Mouse (Mus musculus) cerebral cortex, adult 2 months (tissue): ENCODE measurements around the gene D030056L22Rik.

ENCODE experiments used
- WGBS: fragments of 180-500 bp; shearing (Covaris S2); methylation state at CpG from one replicate; pipeline ENCODE4 v1.1.7; 2018; 5-methylcytosine and 5-hydroxymethylcytosine counted together

Gene D030056L22Rik

DNA sequence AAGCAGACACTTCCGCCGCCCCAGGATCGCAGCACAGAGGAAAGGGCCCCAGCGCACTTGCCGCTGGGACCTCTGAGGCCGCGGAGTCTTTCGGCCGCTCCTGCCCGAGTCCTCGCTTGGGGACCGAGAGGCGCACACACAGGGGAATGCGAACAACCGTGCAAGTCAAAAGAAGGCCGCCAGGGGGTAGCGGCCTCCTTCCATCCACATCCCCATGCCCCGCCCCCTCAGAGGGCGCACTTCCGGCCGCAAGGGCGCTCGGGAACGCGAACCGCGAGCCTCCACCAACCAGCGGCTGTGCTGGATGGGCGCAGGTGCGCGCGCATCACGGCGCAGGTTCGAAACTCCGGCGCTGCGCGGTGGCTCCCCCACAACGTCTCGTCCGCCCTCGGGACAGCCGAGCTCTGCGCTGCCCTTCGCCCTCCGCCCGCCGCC lies at the start of gene D030056L22Rik:
Gene D030056L22Rik (plus strand): TSS at position 328 of the 435 bp plus-strand sequence.
- under 1% methylated on average over 49 of the region's 49 CpGs for WGBS

DNA sequence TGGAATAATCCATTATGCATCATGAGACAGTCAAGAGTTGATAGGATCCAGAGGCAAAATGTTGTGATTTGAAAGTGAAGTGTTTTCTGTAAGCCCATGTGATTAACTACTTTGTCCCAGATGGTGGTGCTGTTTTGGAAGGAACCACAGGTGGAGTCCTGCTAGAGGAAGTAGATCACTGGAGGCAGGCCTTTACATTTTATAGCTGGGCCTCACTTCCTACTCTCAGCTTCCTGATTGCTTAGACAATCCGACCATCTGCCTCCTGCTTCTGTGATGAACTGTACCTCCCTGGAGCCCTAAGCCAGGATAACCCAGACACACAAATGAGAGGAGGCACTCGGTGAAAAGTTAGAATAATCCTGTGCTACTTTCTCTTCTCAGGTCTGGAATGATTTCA lies 49.1 kb upstream of the D030056L22Rik start:
- WGBS: 75% methylated on average over 2 of the region's 2 CpGs

DNA sequence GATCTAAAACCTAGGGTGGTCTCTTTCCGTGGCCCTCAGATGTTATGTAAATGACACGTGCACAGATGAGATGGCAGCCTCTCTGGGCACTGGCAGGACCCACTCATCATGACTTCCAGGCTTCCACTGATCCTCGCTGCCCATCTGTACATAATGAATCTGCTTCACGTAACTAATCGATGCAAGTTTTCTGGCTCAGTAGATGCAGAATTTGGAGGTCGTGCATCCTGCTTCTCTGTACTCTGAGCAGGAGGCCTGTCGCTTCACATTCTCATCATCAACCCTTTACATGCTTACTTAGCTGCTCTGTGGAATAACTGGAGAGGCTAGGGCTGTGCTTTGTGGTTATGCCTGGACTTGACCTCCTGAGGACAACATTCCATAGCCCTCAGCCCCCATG lies 46.0 kb upstream of the D030056L22Rik start:
- WGBS: 91% methylated on average over 7 of the region's 7 CpGs

DNA sequence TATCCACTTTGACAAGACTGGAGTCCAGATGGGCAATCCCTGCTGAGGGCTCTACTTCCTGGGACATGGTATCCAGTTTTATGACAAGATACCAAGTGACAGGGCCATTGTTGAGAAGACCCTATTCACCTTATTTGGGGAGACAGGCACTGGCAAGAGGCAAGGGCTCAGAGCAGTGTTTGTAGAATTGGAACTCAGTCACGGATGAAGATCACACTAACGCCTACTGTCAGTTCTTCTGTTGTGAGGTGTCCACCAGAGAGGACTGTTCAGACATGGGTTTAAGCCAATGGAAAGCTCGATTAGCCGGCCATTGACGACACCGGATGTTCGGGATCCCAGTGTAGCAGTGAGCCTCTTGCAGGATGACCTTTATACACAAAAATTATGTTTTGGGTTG lies 43.4 kb upstream of the D030056L22Rik start:
- 97% methylated on average over 7 of the region's 7 CpGs for WGBS

DNA sequence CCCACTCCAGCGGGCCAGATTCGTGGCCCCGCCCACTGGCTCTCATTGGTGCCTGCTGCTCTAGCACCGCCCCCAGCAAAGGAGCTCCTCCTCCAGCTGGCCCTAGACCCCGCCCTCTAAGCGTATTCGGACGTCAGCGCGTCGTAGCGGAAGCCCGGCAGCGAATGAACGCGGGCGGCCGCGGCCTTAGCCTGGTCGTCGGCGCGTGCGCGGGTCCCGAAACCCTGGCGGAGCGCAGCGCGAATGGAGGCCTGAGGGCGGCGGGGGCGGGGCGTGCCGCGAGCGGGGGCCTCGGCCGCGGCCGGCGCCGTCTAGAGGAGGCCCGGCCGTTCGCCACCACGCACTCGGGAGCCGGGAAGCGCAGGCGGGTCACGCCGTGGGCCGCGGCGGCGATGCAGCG lies 42.4 kb upstream of the D030056L22Rik start, which contains the start of gene Carnmt1:
Gene Carnmt1 (plus strand): TSS at position 157 of the 400 bp plus-strand sequence.
- WGBS: under 1% methylated on average over 58 of the region's 58 CpGs

DNA sequence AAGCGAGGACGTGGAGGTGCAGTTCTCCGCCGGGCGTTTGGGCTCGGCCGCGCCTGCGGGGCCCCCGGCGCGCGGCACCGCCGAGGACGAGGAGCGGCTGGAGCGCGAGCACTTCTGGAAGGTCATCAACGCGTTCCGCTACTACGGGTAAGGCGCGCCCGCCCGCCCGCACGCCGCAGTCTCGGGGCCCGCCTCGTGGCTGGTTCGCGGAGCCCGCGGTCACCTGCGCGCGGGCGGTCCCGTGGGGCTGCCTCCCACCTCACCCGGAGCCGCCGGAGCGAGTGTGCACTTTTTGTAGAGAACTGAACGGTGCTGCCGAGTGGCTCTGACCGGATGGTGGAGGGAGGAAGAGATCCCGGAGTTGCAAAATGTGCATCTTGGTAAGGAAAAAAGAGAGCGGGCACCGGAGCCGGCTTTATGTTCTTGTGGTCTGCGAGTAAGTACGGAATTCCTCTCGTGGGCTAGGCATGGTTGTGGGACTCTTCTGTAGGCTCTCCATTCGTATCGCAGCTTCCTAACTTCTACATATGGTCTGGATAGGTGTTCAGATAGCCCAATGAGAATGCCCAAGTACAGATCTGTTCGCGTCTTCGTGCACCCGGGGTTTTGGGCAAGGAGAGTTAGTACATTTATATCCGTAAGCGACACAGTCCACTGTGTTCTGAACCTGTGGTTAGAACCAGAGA lies 41.8 kb upstream of the D030056L22Rik start:
- under 1% methylated on average over 62 of the region's 64 CpGs for WGBS

DNA sequence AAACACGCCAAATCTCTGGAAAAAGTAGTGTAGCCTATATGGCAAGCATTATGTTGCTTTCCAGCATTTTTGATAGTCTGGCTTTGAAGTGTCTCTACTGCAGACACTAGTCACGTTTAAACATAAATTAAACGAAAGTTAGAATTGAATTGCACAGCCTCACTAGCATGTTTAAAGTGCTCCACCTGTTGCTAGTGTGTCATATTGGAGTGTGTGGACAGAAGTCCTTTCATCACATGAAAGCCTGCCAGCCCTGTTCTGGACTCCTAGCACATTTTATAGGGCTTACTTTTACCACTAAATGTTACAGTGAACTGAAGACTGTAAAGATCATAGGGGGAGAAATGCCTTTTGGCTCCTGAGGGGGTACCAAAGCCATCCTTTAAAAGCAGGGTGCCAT lies 40.5 kb upstream of the D030056L22Rik start:
- 48% methylated on average over 3 of the region's 3 CpGs for WGBS

DNA sequence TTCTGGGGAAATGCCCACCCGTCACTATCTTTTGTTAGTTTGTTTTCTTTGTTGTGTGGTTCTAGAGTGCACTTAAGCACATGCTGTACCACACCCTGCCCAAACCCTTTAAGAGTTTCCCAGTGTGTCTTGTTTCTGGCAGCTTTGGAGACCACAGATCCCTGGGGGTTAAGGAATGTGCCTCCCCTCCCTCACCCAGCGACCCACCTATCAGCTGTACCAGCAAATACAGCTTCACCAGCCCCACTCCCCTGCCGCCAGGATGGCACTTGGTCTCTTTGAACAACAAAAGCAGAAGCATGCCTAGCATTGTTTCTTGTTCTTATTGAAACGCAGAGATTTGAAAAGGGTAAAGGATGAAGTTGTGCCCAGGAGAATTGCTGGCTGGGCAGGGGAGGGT lies 39.9 kb upstream of the D030056L22Rik start:
- 42% methylated on average over 4 of the region's 4 CpGs for WGBS

DNA sequence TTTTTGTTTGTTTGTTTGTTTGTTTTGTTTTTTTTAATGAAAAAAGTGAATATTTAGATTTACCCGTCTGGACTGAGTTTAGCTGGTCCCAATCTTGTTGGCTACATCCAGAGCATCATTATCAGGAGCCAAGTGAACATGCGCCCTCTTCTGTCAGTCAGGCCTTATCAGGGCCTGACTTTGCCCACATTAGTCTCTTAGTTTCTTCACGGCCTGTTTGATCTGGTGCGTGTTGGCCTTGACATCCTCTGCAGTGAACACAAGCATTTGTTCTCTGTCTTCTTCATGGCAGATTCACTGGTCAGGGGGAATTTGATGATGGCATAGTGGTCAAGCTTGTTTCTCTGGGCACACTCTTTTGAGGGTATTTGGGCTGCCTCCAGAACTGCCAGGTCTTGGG lies 30.9 kb upstream of the D030056L22Rik start:
- 77% methylated on average over 4 of the region's 4 CpGs for WGBS

DNA sequence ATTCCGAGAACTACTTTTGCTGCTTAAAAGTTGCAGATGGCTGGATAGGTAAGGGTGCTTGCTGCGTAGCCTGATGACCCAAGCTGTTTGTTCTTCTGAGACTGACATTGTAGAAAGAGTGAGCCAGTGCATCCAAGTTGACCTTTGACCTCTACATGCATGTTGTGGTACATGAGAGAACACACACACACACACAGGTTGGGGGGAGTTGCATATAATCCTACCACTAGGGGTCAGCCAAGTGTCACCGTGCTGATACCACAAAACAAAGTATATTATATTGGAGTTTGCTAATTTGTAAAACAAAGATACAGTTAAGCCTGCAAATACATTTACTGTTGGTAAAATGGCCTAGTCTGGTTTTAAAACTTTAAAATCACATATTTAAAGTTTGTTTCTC lies 25.4 kb upstream of the D030056L22Rik start:
- WGBS: 81% methylated on average over 3 of the region's 3 CpGs

DNA sequence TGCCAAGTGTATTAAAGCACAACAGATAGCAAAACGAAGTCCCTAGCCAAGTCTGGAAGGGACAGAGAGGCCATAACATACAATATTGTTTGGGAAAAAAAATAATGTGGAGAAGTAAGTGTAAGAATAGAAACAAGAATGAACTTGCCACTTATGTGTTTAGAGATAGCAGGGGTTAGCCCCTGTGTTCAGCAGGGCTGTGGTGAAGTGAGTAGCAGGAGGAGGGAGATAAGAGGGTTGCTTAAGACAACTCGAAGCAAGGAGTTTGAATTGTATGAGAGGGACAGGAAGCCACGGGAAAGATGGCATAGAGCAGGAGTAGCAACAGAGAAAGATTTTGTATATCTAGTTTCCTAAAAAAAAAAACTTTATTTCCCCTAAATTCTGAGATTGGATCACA lies 20.8 kb upstream of the D030056L22Rik start:
- 90% methylated on average over 3 of the region's 3 CpGs for WGBS

DNA sequence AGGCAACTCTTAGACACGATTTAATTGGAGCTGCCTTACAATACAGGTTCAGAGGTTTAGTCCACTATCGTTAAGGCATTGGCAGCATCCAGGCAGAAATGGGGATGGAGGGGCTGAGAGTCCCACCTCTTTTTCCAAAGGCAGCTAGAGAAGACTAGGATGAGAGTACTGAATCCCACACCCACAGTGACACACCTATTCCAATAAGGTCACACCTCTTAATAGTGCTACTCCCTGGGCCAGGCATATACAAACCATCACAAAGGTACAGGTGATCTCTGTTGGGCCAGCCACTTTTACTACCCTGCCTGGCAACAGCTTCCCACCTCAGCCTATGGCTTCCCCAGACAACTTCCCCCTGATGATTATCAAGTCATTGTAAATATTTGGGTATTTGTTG lies 20.2 kb upstream of the D030056L22Rik start:
- WGBS: 63% methylated on average over 2 of the region's 2 CpGs

DNA sequence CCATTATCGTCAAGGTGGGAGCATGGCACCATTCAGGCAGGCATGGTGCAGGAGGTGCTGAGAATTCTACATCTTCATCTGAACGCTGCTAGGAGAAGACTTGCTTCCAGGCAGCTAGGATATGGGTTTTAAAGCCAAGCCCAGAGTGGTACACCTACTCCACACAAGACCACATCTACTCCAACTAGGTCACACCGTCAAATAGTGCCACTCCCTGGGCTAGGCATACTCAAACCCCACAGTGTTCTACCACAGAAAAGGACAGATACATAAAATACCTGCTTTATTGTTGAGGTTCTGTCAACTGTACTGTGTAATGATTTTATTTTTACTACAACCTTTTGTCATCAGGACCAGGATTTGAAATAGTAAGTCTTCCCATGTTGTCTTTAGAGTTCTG lies 17.9 kb upstream of the D030056L22Rik start:
- WGBS: 96% methylated on average over 3 of the region's 3 CpGs

DNA sequence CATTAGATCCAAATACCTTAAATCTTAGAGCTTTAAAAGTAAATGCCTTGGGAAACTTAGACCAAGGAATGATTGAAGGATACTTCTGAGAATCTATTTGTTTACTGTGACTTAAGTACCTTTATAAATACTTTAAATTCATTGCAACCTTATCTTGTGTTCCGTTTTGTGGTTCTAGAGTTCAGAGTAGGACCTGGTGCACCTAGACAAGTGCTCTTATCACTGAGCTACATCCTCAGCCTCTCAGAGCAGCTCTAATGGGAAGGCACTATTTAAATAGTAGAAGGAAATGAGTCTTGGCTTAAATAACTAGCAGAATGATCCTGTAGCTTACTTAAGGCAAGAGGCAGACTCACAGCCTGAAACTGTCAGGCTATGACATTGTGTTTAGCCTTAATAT lies 17.4 kb upstream of the D030056L22Rik start:
- 95% methylated on average over 1 of the region's 1 CpGs for WGBS

DNA sequence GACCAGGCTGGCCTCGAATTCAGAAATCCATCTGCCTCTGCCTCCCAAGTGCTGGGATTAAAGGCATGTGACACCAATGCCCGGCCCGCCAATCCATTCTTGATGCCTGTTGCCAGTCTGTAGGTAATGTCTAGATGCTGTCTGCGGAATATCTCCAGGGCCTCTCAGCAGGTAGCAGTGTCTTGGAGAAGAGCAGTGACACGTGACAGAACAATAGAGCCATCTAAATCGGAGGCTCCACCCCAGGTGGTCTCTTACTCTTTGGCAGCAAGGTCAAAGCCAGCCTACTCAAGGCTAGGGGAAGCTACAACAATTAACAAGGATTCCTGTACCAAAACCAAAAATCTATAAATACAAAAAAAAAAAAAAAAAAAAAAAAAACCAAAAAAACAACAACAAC lies 2.1 kb upstream of the D030056L22Rik start:
- WGBS: 71% methylated on average over 6 of the region's 6 CpGs

DNA sequence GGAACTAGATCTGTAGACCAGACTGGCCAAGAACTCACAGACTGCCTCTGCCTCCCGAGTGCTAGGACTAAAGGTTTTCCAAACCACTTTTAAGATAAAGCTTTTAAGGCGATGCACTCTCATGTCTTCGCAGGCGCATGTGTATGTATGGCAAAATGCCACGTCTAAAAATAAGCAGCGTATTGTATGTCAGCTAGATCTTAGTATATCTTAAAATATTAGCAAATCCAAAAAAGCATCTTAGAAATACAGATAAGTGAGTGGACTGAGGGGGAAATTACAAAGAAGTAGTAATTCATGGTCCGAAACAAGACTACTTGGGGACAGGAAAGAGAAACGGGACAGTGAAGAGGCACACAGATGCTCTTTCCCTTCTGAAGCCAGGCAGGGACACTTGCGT lies 1.4 kb upstream of the D030056L22Rik start:
- 67% methylated on average over 9 of the region's 9 CpGs for WGBS

DNA sequence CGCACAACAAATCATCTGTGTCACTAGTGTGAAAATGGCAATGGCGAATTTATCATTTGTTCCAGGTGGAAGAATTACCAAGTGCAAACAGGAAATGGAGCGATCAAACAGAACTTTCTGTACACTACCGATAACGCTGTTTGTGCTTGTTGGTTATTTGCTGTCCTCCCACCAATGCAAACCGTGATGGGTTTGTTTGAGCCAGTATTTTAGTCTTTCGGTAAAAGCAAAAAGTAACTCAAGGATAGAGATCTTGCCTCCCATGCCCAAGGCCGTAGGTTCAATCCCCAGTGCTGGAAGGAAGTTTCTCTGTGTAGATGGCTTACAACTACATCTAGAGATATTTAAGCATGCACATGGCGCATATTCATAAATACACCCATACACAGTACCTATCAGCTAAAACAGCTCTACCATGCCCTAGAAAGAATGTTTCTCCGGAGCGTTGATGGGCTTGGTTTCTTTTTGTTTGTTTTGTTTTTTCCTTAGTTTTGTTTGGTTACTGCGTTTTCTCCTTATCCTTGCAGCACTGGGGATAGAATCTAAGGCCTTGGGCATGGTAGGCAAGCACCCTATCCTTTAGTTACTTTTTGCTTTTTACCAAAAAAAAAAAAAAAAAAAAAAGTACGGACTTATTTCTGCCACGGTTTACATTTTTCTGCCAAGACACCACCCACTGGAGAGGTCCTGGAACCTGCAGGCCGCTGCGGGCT lies 684 bp upstream of the D030056L22Rik start:
- 55% methylated on average over 16 of the region's 16 CpGs for WGBS

DNA sequence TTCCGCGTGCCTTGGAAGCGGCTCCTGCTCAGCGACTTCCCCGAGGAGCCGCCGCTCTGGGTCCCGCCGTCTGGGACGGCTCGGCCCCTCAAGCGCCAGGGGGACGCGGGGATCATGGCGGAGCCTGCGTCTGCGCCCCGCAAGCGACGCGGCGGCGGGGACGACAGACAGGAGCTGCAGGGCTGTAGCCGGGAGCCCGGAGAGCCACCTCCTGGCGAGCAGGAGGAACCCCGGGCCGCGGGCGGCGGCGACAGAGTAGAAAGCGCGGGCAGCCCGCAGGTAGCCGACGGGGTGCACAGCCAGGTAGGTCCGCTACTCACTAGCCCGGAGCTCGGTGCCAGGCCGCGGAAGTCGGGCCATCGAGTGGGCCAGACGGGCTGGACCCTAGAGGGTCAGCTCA lies 364 bp downstream of the D030056L22Rik start:
- WGBS: under 1% methylated on average over 46 of the region's 46 CpGs

DNA sequence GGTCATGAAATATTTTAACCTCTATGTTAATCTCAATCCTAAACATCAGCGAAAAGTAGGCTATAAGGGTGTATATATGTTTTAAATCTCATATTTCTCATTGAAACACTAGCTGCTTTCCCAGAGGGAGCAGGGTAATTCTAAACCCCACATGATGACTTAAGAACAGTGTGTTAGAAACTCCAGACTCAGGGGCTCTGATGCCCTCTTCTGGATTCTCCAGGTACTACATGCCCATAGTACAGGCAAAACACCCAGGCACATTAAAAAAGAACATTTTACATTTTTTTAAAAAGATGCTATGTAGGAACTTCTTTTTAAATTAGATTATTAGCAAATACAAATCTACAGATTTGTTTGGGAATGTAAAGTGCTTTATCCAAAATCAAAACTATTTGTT lies 3.4 kb downstream of the D030056L22Rik start:
- 38% methylated on average over 1 of the region's 1 CpGs for WGBS

DNA sequence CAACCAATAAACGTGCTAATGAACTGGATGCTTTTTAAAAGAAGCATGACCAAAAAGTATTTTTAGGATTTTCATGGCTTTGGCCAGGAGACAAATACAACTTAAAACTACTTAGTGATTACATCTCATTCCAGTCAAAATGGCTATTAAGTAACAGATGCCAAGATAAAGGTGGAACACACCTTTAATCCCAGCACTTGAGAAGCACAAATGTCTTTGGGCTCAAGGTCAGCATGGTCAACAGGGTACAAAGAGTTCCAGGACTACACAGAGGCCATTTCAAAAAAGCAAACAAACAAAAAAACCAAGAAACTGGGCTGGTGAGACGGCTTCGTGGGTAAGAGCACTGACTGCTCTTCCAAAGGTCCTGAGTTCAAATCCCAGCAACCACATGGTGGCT lies 7.3 kb downstream of the D030056L22Rik start:
- WGBS: 85% methylated on average over 3 of the region's 3 CpGs

DNA sequence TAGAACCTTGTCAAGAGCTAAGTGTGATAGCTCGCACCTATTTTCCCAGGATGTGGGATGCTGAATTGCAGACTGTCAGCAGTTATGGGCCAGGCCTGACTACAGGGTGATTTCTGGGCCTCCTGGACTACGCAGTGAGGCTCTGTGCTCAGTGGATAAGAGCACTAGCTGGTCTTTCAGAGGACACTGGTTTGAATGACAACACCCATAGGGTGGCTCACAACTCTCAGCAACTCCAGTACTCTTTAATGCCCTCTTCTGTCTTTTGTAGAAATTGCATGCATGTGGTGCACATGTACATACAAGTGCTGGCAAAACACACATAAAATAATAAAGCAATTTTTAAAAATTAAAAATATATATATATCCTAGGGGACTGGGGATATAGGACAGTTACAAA lies 12.2 kb downstream of the D030056L22Rik start:
- WGBS: 89% methylated on average over 2 of the region's 2 CpGs

DNA sequence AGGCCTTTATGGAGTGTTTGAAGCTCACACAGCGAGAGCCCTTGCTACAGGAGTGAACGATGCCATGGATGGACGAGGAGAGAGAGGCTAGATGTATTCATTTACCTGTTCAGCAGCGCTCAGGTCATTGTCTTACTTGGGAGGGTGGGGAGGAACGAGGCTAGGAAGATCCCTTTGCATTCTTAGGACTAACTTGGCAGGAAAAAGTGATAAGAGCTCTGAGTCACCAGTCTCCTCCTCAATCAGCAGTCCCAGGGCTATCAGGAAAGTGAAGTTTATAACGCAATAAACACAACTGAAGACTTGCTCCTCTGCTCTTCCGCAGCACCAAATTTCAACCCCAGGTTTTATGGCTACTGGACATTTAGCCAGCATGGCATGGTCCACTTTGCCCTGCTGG lies 17.3 kb downstream of the D030056L22Rik start:
- 83% methylated on average over 7 of the region's 7 CpGs for whole genome bisulfite sequencing

DNA sequence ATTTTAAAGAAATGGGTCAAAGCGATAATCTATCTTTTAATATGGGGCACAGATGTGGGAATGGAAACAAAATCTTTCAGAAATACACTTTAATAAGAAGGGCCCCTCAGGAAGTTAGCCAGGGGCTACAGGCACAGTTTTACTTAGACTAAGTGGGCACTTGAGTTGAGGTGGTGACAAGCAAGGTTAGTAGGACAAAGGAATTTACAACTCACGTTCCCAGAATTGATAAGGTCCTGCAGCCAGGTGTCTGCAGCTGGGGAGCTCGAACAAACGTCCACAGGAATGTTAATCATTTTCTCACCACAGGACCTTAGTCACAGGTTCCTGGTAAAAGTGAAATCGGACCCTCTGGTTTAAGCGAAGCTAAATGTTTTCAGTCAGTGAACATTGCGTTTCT lies 18.1 kb downstream of the D030056L22Rik start:
- 76% methylated on average over 7 of the region's 7 CpGs for WGBS
